Mouse (Mus musculus) limb, embryonic 15.5 days (tissue): Measurements from ENCODE around the gene Fat3. TPM values are rescaled to one million over a fixed set of nuclear protein-coding genes. Genes with fewer than 3 reads are reported as not detected.

Experiments
- ATAC-seq: fragments of 200-750 bp; cut with Nextera tagmentation; 2 replicates; pipeline ENCODE4 v1.8.0; 2017; ENCODE audit warnings: low read depth, moderate TSS enrichment; ENCODE audit not compliant: insufficient number of reproducible peaks, low FRiP score, low TSS enrichment
- H3K27ac ChIP-seq: fragments of 300-500 bp; sonication (generic); 2 replicates; pipeline ENCODE4 v1.5.1; 2015; ENCODE audit warnings: moderate library complexity, mild to moderate bottlenecking, inconsistent platforms
- H3K27me3 ChIP-seq: fragments of 300-500 bp; sonication (generic); 2 replicates; pipeline ENCODE4 v1.6.1; 2015; ENCODE audit warnings: inconsistent platforms
- H3K36me3 ChIP-seq: fragments of 300-500 bp; sonication (generic); 2 replicates; pipeline ENCODE4 v1.6.1; 2015; ENCODE audit warnings: inconsistent platforms
- H3K4me1 ChIP-seq: fragments of 300-500 bp; sonication (generic); 2 replicates; pipeline ENCODE4 v1.6.1; 2015; ENCODE audit warnings: inconsistent platforms
- H3K4me2 ChIP-seq: fragments of 300-500 bp; sonication (generic); 2 replicates; pipeline ENCODE4 v1.6.1; 2015; ENCODE audit warnings: mild to moderate bottlenecking, inconsistent platforms
- H3K4me3 ChIP-seq: fragments of 300-500 bp; sonication (generic); 2 replicates; pipeline ENCODE4 v1.5.1; 2015; ENCODE audit warnings: mild to moderate bottlenecking, inconsistent platforms
- H3K9ac ChIP-seq: fragments of 300-500 bp; sonication (generic); 2 replicates; pipeline ENCODE4 v1.6.1; 2015; ENCODE audit warnings: inconsistent platforms
- H3K9me3 ChIP-seq: fragments of 300-500 bp; sonication (generic); 2 replicates; pipeline ENCODE4 v1.6.1; 2016; ENCODE audit warnings: inconsistent platforms
- WGBS: fragments of 180-500 bp; shearing (Covaris S2); methylation state at CpG from one replicate; pipeline ENCODE4 v1.1.7; 2015; 5-methylcytosine and 5-hydroxymethylcytosine counted together
- polyA plus RNA-seq: library from polyadenylated mRNA; unstranded; fragments of >200 nt; fragmentation: Nextera tagmentation; extraction: Ambion mirVana; gene quantifications from 2 replicates; pipeline ENCODE4 v1.2.1, GENCODE M21; 2015

The Fat3 gene
- polyA plus RNA-seq = 2.1 and 2.6 TPM in 2 replicates

DNA sequence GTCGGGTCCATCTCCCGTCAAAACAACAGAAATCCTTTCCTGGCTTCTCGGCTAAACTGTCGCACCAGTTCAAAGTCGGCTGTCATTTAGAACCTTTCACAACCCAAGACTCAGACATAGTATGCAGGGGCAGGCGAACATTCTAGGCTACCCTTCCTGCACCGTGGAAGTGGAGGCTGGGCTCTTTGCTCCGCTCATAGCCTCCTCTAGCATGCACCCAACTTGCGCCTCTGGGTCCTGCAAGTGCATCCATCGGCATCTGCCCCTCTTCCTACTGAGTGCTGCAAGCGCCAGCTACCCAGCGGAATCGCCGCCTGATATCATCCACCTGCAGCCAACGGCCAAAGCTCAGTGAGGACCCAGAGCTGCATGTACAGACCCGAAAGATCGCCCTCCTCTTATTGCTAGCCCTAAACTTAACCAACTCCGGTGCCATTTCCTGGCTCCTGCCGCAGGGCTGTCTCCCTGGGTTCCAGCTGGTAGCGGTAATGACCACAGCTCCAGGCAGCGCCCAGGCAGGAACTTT, at the start of gene Fat3:
Fat3 (minus strand) TSS at position 100 of the 526 bp plus-strand sequence.
- no peak for ATAC-seq
- H3K27me3 ChIP-seq = peaks cover 17% of the 10 kb centered on the region
- under 1% methylated on average over 21 of the region's 21 CpGs for WGBS
- H3K9me3 ChIP-seq = no peaks in the 10 kb centered on the region
- peaks cover 32% of the 10 kb centered on the region for H3K4me1 ChIP-seq
- peak within 1 kb of the TSS; percentile 98 for H3K4me2 ChIP-seq
- no peaks in the 10 kb centered on the region for H3K36me3 ChIP-seq
- H3K27ac ChIP-seq = peak within 1 kb of the TSS; percentile 79
- H3K9ac ChIP-seq = peak within 1 kb of the TSS; percentile 52
- H3K4me3 ChIP-seq = peak within 1 kb of the TSS; percentile 60

- H3K9ac ChIP-seq = no peak overlapping the region
- 29% methylated on average over 1 of the region's 1 CpGs for WGBS
- H3K4me1 ChIP-seq = no peaks in the 10 kb centered on the region
- no peaks in the 10 kb centered on the region for H3K9me3 ChIP-seq
- no peaks in the 10 kb centered on the region for H3K27me3 ChIP-seq
- H3K4me2 ChIP-seq = no peak overlapping the region
- H3K27ac ChIP-seq = no peak overlapping the region
- H3K36me3 ChIP-seq = no peaks in the 10 kb centered on the region
- no peak for ATAC-seq
- no peak overlapping the region for H3K4me3 ChIP-seq
These were observed 31.8 kb upstream of the Fat3 start for GRCm38 (mm10) chr9:16532884-16533283.

DNA sequence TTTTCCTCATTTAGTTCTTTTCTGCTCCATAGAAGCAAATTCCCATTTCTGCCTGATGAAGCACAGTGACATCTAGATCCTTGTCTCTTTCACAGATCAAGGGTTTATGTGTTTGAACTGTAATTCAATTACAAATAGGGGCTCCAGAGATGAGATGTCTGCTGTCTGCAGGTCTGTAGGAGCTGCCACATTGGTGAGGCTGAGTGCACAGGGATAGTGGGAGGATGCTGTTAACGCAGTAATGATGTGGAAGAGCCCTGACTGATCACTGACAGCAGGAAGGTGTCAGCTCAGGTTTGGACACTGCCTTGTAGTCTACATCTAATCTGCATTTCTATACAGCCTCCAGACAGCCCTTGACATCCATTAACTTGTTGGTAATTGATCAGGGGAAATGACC, 16.5 kb upstream of the Fat3 start:
- Histone ChIP-seq H3K4me1 (no peaks in the 10 kb centered on the region), H3K9me3 (no peaks in the 10 kb centered on the region), H3K9ac (no peak overlapping the region), H3K36me3 (no peaks in the 10 kb centered on the region), H3K4me3 (no peak overlapping the region), H3K27me3 (no peaks in the 10 kb centered on the region), H3K4me2 (no peak overlapping the region), H3K27ac (no peak overlapping the region)
- WGBS = 56% methylated on average over 1 of the region's 1 CpGs
- no peak for ATAC-seq

GRCm38 (mm10) chr9:16512005-16512404, 10.9 kb upstream of the Fat3 start:
- Histone ChIP-seq H3K9ac (no peak overlapping the region), H3K4me3 (no peak overlapping the region), H3K27me3 (no peaks in the 10 kb centered on the region), H3K27ac (no peak overlapping the region), H3K4me1 (no peaks in the 10 kb centered on the region), H3K36me3 (no peaks in the 10 kb centered on the region), H3K9me3 (no peaks in the 10 kb centered on the region), H3K4me2 (no peak overlapping the region)
- 21% methylated on average over 1 of the region's 1 CpGs for WGBS
- no peak for ATAC-seq

DNA sequence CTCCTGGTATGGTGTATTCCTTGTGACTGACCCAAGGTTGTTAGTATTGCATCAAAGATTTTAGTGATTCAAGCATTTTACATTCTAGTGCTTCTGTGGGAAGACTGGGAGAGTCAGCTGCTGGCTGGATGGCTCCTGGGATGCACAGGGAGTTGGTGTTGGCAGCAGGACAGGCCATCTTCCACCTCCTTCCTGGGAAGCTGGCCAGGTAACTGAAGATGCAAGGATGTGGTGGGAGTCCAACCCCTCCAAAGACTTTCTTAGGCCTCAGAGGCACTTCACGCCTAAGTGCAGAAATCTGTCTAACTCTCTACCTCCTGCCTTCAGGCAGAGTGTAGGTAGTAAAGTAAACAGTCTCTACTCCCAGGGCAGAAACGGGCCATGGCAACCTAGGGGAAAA, 2.7 kb upstream of the Fat3 start:
- Histone ChIP-seq H3K4me3 (no peak overlapping the region), H3K4me2 (no peak overlapping the region), H3K9ac (no peak overlapping the region), H3K9me3 (no peaks in the 10 kb centered on the region), H3K27ac (no peak overlapping the region), H3K36me3 (no peaks in the 10 kb centered on the region), H3K4me1 (peaks cover 32% of the 10 kb centered on the region), H3K27me3 (peaks cover 17% of the 10 kb centered on the region)
- no peak for ATAC-seq
- whole genome bisulfite sequencing = 50% methylated on average over 2 of the region's 2 CpGs

DNA sequence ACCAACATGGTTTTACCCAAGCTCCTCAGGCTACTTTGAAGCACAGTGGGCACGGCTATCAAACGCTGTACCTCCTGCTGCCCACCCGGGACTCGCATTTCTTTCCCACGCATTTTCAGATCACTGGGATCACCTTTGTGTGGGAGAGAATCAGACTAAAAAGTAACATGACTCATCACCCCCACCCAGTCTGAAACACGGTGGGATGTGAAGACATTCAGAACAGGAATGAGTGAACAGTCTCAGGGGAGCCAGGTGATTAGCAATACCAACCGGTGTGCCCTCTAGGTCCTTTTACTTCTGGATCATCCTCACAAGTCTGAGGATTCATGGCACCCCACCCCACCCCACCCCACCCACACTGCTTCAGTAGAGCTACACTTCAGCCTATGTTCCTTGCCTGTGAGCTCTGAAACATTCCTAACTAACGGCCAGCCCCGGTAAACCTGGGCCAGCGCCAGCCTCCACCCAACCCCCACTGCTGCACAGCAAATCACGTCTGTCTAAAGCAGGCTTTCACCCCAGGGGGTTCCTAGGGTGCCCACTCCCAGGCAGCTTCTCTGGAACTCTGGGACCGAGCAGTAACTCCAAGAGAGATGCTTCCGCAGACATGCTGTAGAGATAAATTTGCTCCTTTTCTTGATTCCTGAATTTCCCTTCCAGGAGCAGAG, 1.7 kb upstream of the Fat3 start:
- peak overlapping the region; percentile 79; the same call in 1 of the 2 replicates for H3K27ac ChIP-seq
- no peak for ATAC-seq
- WGBS = 9% methylated on average over 13 of the region's 13 CpGs
- H3K4me2 ChIP-seq = peak overlapping the region; percentile 98
- H3K9me3 ChIP-seq = no peaks in the 10 kb centered on the region
- no peaks in the 10 kb centered on the region for H3K36me3 ChIP-seq
- peak overlapping the region; percentile 60 for H3K4me3 ChIP-seq
- H3K4me1 ChIP-seq = peaks cover 32% of the 10 kb centered on the region
- H3K9ac ChIP-seq = no peak overlapping the region
- peaks cover 17% of the 10 kb centered on the region for H3K27me3 ChIP-seq

- peaks cover 32% of the 10 kb centered on the region for H3K4me1 ChIP-seq
- H3K36me3 ChIP-seq = no peaks in the 10 kb centered on the region
- WGBS = 1% methylated on average over 35 of the region's 52 CpGs
- peak overlapping the region; percentile 60 for H3K4me3 ChIP-seq
- no peaks in the 10 kb centered on the region for H3K9me3 ChIP-seq
- H3K9ac ChIP-seq = peak overlapping the region; percentile 52
- H3K4me2 ChIP-seq = peak overlapping the region; percentile 98
- H3K27ac ChIP-seq = peak overlapping the region; percentile 79
- ATAC-seq = 0 out of 2 replicates have a peak, but pooled peaks have one; percentile 64
- peaks cover 17% of the 10 kb centered on the region for H3K27me3 ChIP-seq
These were observed 1.0 kb upstream of the Fat3 start for GRCm38 (mm10) chr9:16501990-16502672.

- peak overlapping the region; percentile 79 for H3K27ac ChIP-seq
- H3K4me1 ChIP-seq = peaks cover 32% of the 10 kb centered on the region
- H3K4me2 ChIP-seq = peak overlapping the region; percentile 98
- peak; percentile 36; the same call in 1 of the 2 replicates for ATAC-seq
- under 1% methylated on average over 41 of the region's 41 CpGs for WGBS
- peak overlapping the region; percentile 60 for H3K4me3 ChIP-seq
- no peaks in the 10 kb centered on the region for H3K36me3 ChIP-seq
- H3K9ac ChIP-seq = peak overlapping the region; percentile 28
- H3K27me3 ChIP-seq = peaks cover 17% of the 10 kb centered on the region
- H3K9me3 ChIP-seq = no peaks in the 10 kb centered on the region
These were observed 501 bp downstream of the Fat3 start for GRCm38 (mm10) chr9:16500382-16501185.

DNA sequence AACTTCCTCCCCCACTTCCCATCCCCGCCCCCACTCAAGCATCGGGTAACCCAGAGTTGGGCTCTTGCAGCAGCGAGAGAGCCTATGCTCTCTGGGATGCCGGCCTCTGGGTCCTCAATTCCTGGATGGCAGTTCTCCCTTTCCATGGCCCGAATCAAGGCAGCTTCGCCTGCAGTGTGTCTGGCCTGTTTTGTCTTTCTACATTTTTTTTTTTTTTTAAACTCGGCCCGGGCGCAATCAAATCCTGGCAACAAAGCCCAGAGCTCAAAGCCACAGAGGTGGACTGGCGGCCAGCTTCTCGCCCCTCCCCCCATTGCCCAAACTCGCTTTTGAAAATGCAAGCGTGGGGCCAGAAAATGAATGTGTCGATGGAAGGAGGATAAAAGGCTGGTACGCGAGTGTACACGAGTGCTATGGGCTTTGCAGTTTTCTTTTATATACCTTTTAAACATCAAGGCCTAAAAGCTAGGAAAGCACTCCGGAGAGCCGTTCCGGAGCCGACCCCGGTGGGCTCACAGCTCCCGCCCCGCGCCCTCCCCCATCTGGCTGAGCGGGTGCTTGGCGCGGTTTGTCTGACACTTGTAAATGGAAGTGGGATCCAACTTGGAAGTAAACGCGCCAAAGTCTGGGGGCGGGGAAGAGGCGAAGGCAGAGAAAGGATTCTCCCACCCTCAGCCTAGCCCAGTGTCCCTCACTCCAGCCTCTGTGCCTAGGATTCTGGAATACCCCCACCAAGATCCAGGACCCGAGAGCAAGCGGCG, 1.3 kb downstream of the Fat3 start:
- Histone ChIP-seq H3K27ac (peak overlapping the region; percentile 79), H3K4me3 (peak overlapping the region; percentile 60), H3K4me1 (peaks cover 32% of the 10 kb centered on the region), H3K9me3 (no peaks in the 10 kb centered on the region), H3K9ac (peak overlapping the region; percentile 28; the same call in 1 of the 2 replicates), H3K4me2 (peak overlapping the region; percentile 98), H3K36me3 (no peaks in the 10 kb centered on the region), H3K27me3 (peaks cover 17% of the 10 kb centered on the region)
- ATAC-seq = 0 out of 2 replicates have a peak, but pooled peaks have one; percentile 15
- WGBS = 2% methylated on average over 35 of the region's 35 CpGs

GRCm38 (mm10) chr9:16498876-16499275, 2.2 kb downstream of the Fat3 start:
- WGBS = 8% methylated on average over 4 of the region's 4 CpGs
- H3K9me3 ChIP-seq = no peaks in the 10 kb centered on the region

GRCm38 (mm10) chr9:16497361-16497760, 3.7 kb downstream of the Fat3 start:
- Histone ChIP-seq H3K9ac (no peak overlapping the region), H3K4me1 (peaks cover 25% of the 10 kb centered on the region), H3K36me3 (no peaks in the 10 kb centered on the region), H3K9me3 (no peaks in the 10 kb centered on the region), H3K27me3 (peaks cover 7% of the 10 kb centered on the region; the same call in 1 of the 2 replicates), H3K4me2 (no peak overlapping the region), H3K27ac (no peak overlapping the region), H3K4me3 (no peak overlapping the region)
- 95% methylated on average over 1 of the region's 1 CpGs for WGBS
- no peak for ATAC-seq

More at GRCm38 (mm10) chr9:16498876-16499275, 2.2 kb downstream of the Fat3 start:
- ATAC-seq = no peak
- Histone ChIP-seq H3K4me3 (no peak overlapping the region), H3K4me2 (no peak overlapping the region), H3K27me3 (peaks cover 16% of the 10 kb centered on the region), H3K9ac (no peak overlapping the region), H3K27ac (no peak overlapping the region), H3K36me3 (no peaks in the 10 kb centered on the region), H3K4me1 (peaks cover 32% of the 10 kb centered on the region)
